Mouse (Mus musculus) left cerebral cortex, postnatal 25 days (tissue): ENCODE measurements around the gene Gm11020. TPM values are rescaled to one million over a fixed set of nuclear protein-coding genes. Genes with fewer than 3 reads are reported as not detected.
"Not testable (repeated sequence)": the region's sequence is repeated elsewhere in the genome, so short reads cannot be mapped to it uniquely, and the experiment has no call there.

Source experiments
- DNase-seq, 2 experiments: peaks; one replicate each; pipeline ENCODE4 v3.0.0; 2022; ENCODE audit warnings: low spot score in 2 of 2, mixed read lengths in 1 of 2
- intact Hi-C: fragments of 180-260 bp; cut with DNase I; formaldehyde crosslinking; loops from one replicate; pipeline ENCODE4 v1.15.1; 2025
- total RNA-seq, 2 experiments: library from RNA; stranded (reverse); gene quantifications; 2 replicates each; pipeline ENCODE4 v1.2.3; 2021

Gm11020 gene
- not detected for total RNA-seq

DNA sequence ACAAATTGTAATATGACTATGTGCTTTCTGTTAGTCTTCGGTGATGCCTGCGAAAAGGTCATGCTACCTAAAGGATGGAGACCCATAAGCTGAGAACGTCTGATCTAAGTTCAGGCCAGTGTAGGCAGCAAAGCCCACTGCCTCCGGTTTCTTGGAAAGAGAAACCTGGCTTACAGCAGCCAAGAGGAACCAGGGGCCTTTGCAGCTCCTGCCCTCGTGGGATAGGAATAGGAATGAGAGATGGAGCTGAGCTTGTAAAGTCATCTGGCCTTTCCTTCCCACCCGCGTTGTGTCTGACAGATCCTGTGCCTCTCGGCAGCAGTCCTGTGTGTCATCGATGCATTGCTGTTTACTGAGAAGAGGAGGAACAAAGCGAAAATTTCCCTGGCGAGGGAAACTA lies at the start of gene Gm11020:
Gene Gm11020 (plus strand): TSS at position 301 of the 400 bp plus-strand sequence.
- DNase-seq, intact Hi-C loops: not testable (repeated sequence)

DNA sequence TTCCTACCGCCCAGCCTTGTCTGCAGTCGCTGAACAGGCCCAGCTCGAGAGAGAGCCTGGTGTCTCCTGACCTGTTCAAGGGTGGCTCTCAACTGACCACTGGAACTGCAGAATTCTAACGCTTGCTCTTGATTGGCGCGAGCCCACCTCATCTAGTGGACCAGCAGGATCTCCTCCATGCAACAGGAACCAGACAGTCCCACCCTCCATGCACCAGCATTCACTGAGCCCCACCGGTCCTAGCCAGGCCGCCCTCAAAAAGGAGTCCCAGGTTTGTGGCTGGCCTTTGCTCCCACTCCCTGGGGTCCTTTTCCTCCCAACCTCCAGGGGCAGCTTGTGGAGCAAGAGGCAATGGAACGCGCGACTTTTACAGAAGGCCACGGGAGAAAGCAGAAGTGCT lies 28.3 kb upstream of the Gm11020 start, which contains the start of gene Cmtm2a:
Gene Cmtm2a (minus strand): TSS at position 101 of the 400 bp plus-strand sequence.
- DNase-seq, intact Hi-C loops: not testable (repeated sequence)

- DNase-seq: no peak
- intact Hi-C loops: no loop called here
Observed at GRCm38 (mm10) chr8:104294396-104294795, 27.0 kb upstream of the Gm11020 start.

DNA sequence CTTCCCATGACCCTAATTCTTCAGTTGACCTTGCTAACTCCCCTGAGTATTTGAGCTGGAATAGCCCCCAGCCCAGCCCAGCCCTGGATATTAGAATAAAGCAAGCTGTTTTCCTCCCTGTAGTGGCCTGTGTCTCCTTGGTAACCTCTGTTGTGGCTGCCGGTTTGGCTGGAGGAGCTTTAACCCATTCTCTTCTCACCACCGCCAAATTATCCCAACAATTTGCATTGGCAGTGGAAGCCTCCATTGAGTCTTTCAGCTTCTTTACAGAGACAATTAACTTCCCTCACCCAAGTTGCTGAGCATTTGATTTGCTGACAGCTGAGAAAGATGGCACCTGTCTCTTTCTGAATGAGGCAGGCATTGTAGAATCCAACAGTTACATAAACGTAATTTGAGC lies 19.8 kb upstream of the Gm11020 start:
- intact Hi-C loops, DNase-seq: not testable (repeated sequence)

DNA sequence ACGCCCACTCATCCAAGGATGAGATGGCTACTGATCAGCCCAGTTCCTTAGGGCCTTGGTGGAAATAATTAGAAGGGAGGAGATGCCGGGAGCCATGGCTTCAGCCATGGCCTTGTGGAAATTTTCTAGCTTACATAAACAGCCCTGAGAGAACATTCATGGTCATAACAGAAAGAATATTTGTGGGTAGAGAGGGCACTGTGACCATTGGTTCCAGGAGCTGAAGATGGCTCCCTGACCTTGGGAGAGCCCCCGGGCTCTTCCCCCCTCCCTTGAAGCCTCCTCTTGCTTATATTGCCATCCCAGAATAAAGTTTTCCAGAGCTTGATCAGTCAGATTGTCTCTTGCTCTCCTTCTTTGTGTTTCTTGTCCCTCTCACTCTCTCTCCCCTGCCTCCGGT lies 18.8 kb upstream of the Gm11020 start:
- intact Hi-C loops, DNase-seq: not testable (repeated sequence)

GRCm38 (mm10) chr8:104304962-104305361 lies 16.4 kb upstream of the Gm11020 start:
- intact Hi-C loops: no loop called here
- DNase-seq: no peak

- intact Hi-C loops, DNase-seq: not testable (repeated sequence)
Observed at GRCm38 (mm10) chr8:104308341-104308740, 13.0 kb upstream of the Gm11020 start.

DNA sequence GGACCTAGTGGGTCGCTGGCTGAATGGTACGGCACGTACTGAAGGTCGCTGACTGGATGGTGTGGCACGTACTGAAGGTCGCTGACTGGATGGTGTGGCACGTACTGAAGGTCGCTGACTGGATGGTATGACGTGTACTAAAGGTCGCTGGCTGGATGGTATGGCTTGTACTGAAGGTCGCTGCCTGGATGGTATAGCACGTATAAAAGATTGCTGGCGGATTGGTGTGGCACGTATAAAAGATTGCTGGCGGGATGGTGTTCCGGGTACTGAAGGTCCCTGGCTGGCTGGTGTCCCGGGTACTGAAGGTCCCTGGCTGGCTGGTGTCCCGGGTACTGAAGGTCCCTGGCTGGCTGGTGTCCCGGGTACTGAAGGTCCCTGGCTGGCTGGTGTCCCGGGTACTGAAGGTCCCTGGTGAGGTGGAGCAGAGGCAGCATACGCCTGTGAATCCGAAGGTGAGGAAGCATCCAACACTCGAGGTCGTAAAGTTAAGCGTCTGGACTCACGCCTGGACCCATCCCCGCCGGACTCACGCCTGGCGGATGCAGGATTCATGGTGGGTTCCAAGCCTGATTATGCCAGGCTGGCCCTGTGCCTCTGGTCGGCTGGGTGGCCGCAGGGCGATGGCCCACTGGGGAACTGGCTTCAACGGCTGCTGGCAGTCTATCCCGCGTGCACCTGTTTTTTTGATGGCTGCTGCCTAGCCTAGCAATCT lies 11.8 kb upstream of the Gm11020 start, which contains the start of the genes Gm45711 and Cmtm1:
Gene Gm45711 (minus strand): TSS at position 641 of the 715 bp plus-strand sequence.
Gene Cmtm1 (minus strand): TSS at position 705 of the 715 bp plus-strand sequence.
- peak; percentile 3 to 18 for DNase-seq
- intact Hi-C loops: not testable (repeated sequence)

DNA sequence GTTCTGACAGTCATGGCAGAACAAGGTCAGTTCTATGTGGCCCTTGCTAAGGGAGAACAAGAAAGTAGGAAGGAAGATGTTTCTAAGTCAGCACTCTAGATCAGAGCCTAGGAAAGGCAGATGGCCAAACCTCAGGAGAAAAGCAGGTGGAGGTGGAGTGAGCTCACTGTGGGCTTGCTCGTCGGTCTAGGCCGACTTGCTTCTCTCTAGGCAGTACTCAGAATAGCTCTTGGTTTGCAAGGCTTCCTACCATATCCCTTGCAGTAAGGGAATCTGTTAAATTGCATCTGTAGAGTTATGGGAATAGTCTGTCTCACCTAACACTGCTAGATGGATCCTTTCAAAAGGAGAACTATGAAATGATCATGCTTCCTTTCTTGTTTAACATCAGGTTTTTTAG lies 9.3 kb upstream of the Gm11020 start:
- intact Hi-C loops: loop anchor here (2.0 kb wide), 1 partner anchor 29 kb away; no protein-coding TSS in a partner anchor
- DNase-seq: peak in 1 of 2 experiments; percentile 31

DNA sequence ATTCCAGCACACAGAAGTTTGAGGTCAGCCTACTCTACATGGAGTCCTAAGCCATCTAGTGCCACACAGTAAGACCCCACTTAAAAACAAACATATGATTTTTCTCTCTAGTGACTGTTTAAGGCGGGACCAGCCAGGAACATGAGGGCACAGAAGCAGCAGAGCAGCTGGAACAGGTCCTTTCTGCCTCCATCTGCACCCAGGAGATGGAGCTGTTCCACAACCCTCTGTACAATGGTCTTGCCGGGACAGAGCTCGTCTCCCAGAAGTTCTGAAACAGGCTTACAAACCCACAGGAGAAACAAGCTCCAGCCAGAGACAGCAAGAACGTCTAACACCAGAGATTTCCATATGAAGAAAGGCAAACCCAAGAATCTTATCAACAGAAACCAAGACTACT lies 8.1 kb upstream of the Gm11020 start:
- intact Hi-C loops: loop anchor here (2.0 kb wide), 1 partner anchor 27 kb away; no protein-coding TSS in a partner anchor
- DNase-seq: peak in 1 of 2 experiments; percentile 7

- intact Hi-C loops, DNase-seq: not testable (repeated sequence)
Observed at GRCm38 (mm10) chr8:104321930-104322329, 563 bp downstream of the Gm11020 start, which contains the start of gene Cmtm2b. Cmtm2b (plus strand) TSS chr8:104322230.

- DNase-seq: no peak
- intact Hi-C loops: no loop called here
Observed at GRCm38 (mm10) chr8:104332665-104333631, 11.6 kb downstream of the Gm11020 start.

- DNase-seq: no peak
- intact Hi-C loops: no loop called here
Observed at GRCm38 (mm10) chr8:104333786-104334185, 12.4 kb downstream of the Gm11020 start.

GRCm38 (mm10) chr8:104334196-104334595 lies 12.8 kb downstream of the Gm11020 start:
- no peak for DNase-seq
- intact Hi-C loops: no loop called here

DNA sequence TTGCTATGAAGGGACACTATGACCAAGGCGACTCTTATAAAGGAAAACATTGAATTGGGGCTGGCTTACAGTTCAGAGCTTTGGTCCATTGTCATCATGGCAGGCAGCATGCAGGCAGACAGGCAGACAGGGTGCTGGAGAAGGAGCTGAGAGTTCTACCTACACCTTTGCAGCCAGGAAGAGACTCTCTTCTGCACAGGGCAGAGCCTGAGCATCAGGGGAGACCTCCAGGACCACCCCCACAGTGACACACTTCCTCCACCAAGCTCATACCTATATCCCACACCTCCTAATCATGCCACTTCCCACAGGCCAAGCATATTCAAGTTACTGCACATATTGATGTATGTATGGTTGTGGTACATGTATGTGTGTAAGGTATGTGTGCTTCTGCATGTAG lies 15.4 kb downstream of the Gm11020 start:
- DNase-seq: no peak
- intact Hi-C loops: no loop called here

GRCm38 (mm10) chr8:104337890-104338289 lies 16.5 kb downstream of the Gm11020 start:
- intact Hi-C loops: no loop called here
- DNase-seq: no peak

DNA sequence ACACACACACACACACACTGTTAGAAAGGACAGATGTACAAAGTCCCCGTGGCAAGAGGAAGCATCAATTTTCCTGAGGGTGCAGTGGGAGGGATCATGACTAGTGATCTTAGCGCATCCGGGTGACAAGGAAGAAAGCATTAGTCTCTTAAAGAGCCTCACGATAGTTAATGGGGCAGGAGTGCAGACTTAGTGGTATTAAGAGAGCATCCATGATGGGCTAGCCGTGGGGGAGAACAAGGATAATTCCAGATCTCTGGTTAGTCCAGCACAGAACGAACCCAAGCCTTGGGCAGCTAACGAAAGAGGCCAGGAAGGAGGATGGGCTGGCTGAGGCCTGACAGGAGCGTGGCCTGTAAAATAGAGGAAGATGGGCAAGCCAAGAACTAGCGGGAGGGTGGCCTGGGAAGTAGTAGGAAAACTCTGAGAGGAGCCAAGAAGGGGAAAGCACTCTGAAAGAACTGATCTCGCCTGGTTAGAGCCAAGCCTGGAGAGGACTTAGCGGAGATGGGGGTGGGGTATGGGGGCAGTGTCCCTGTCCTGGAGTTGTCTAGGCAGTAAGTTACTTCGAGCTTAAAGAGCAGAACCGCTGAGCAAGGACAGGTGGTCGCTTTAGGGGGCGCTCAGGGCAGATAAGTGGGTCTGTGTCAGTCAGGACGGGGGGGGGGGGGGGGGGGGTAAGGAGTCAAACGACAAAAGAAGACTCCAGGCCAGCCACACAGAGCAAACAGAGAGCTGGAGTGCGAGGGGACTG lies 18.0 kb downstream of the Gm11020 start, which contains the start of gene Cmtm3:
Gene Cmtm3 (plus strand): TSS at position 182 of the 754 bp plus-strand sequence.
- intact Hi-C loops: no loop called here
- peak in 1 of 2 experiments; percentile 27 for DNase-seq

GRCm38 (mm10) chr8:104339983-104340232 lies 18.5 kb downstream of the Gm11020 start:
- DNase-seq: no peak
- intact Hi-C loops: loop anchor here (2.0 to 5.0 kb wide), 3 partner anchors 27 to 167 kb away; partner anchors contain the start of genes Terb1 and Tk2
